Mouse (Mus musculus): ENCODE results near the gene Stat4.
"Not testable (repeated sequence)": the region's sequence is repeated elsewhere in the genome, so short reads cannot be mapped to it uniquely, and the experiment has no call there.

The Stat4 gene

GRCm38 (mm10) chr1:52034816-52035752, 48.1 kb downstream of the Stat4 start:
- no peak for DNase-seq (ENCODE audit: low read depth, low spot score)

- DNase-seq (ENCODE audit: low read depth, low spot score): no peak
Measured at GRCm38 (mm10) chr1:52039151-52039550, 52.2 kb downstream of the Stat4 start.

- no peak for DNase-seq (ENCODE audit: low read depth, low spot score)
Measured at GRCm38 (mm10) chr1:52039626-52040025, 52.7 kb downstream of the Stat4 start.

GRCm38 (mm10) chr1:52040366-52041061, 53.6 kb downstream of the Stat4 start:
- no peak for DNase-seq (ENCODE audit: low read depth, low spot score)

GRCm38 (mm10) chr1:52043191-52043590, 56.2 kb downstream of the Stat4 start:
- DNase-seq (ENCODE audit: low read depth, low spot score): no peak

GRCm38 (mm10) chr1:52046891-52047290, 59.9 kb downstream of the Stat4 start:
- DNase-seq (ENCODE audit: low read depth, low spot score): not testable (repeated sequence)

DNA sequence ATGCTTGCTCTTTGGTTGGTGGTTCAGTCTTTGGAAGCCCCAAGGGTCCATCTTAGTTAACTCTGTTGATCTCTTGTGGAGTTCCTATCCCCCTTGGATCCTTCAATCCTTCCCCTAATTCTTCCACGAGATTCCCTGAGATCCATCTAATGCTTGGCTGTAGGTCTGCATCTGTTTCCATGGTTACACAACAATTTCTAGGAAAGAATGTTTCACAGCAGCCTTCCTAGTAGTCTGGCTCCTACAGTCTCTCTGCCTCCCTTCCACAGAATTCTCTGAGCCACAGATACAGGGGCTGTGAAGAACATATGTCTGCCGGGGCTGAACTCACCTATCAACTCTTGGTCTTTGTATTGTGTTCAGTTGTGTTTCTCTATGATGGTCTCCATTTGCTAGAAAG, 61.8 kb downstream of the Stat4 start:
- peak; percentile 22 for DNase-seq (ENCODE audit: low read depth, low spot score)

GRCm38 (mm10) chr1:52049827-52050226, 62.9 kb downstream of the Stat4 start:
- DNase-seq (ENCODE audit: low read depth, low spot score): no peak

DNA sequence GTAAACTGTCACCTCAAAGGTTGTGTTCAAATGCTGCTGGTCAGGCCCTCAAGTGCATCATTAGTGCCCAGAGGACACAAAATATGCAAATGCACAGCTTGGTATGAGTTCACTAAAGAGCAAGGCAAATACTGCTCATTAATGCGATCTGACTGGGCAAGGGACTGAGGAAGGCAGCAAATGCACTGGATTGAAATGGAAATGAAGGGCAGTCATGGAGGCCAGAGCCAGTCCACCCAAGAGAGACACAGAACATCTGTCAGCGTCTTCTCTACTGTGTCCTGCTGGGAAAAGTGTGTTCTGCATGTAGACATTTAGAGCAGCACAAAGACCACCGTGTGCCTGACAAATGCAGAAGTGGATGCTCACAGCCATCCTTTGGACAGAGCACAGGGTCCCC, 64.6 kb downstream of the Stat4 start:
- no peak for DNase-seq (ENCODE audit: low read depth, low spot score)

DNA sequence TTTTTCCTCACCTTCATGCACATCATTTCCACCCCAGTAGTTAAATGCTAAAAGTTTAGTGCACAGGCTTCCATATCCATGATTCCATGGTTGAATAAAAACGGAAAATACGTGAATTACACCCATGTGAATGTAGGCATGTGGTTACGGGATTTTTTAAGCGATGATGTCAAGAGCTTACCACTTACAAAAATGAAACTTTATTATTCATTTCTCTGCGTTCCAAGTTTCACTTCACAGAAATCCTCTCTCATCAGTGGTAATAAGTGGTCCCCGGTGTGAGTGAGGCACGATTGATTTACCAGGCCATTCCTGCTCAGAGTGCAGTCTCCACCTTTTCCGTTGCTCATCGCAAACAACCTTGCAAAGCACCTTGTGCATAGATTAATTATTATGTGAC, 66.0 kb downstream of the Stat4 start:
- DNase-seq (ENCODE audit: low read depth, low spot score): no peak

DNA sequence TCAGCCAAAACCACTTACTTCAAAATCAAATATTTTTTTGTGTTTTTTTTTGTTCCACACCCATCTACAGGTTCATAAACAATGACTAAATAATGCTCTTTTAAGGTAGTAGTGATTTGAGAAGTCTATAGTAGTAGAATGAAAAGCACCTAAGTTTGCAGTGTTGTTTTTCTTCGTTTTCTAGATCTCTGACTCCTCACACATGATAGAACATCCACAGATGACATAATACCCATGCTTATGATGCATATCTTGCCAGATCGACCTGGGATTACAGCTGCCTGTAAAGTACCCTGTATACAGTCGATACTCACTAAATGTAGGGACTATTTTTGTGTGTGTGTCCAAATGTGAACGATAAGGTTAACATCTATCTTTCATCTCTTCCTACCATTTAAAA, 69.0 kb downstream of the Stat4 start:
- DNase-seq (ENCODE audit: low read depth, low spot score): no peak

GRCm38 (mm10) chr1:52057153-52057552, 70.2 kb downstream of the Stat4 start:
- no peak for DNase-seq (ENCODE audit: low read depth, low spot score)

- DNase-seq (ENCODE audit: low read depth, low spot score): no peak
Measured at GRCm38 (mm10) chr1:52066276-52066675, 79.3 kb downstream of the Stat4 start.

DNA sequence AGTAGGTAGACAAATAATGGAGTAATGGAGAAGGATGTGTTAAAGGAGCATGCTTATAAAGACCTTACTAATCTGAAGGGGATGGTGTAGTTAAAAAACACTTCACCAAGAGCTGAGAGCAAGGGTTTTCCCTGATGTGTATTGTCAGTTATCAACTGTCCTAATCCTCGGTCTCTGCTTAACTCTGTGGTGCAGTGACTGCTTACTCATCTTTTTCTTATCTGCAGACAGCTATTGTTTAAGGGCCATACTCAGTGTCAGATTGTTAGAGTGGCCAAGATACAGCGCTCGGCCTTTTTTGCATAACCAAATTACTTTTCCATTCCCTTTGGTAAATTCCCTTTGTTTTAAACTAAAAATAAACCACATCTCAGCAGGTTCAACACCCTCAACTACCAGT, 79.7 kb downstream of the Stat4 start:
- no peak for DNase-seq (ENCODE audit: low read depth, low spot score)

DNA sequence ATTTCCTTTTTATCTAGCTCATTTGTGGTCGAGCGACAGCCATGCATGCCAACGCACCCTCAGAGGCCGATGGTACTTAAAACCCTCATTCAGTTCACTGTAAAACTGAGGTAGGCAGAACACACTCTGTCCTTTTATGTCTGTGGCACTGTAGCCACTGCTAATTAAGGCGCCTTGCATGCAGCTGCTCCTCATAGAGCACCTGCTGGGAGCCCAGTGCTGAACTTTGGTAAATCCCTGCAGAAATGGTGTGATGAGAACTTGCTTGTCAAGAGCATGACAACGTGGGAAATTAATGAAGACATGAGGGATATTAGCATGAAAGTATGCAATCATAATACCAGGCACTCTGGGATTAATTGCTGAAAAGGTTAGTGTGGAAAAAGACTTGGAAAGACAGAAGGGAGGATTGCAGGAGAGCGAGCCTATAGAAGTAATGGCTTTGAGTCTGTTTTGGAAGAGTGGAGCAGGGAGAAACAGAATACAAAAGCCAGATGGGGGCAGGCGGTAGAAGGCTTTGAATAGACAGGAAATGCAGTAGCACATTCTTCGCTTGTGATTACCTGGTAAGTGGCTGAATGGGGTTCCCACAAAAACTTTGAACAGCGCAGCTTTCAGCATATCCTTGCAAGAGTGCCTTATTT, 92.9 kb downstream of the Stat4 start:
- DNase-seq (ENCODE audit: low read depth, low spot score): no peak

DNA sequence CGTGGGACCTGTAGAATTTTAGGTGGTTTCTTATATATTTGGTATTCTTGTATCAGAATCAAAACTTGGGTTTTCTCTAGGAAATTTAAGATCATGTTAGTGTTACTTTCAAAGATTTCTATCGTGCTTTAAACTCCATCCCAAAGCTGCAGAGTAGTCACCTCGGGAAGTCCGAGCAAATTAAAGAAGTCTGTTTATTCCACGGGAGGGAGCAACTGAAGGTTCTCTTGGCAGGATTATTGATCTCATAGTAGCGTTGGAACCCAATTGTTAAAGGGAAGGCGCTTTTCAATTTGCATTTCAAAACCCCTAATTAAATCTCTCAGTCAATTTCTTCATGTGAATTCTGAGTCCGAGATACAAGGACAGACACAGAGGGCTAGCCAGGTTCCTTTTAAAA, 93.4 kb downstream of the Stat4 start:
- no peak for DNase-seq (ENCODE audit: low read depth, low spot score)

GRCm38 (mm10) chr1:52086236-52086635, 99.3 kb downstream of the Stat4 start:
- no peak for DNase-seq (ENCODE audit: low read depth, low spot score)

DNA sequence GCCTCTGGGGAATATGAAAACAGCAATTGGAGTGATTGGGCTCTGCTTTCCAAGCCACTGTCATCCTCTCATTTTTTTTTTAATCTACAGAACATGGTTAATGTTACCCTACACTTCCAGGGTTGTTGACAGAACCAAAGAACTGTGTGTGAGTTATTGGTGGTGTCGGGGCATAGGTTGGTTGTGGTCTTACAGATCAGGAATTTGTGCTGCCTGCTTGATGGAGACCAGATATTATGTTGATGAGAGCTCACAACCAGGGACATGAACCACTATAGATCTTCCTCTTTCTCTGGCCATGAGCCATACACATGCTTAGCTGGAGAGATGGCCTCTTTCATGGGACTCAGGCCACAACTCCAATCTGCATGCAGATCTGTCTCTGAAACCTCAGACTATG, 100.2 kb downstream of the Stat4 start:
- no peak for DNase-seq (ENCODE audit: low read depth, low spot score)

GRCm38 (mm10) chr1:52088634-52089033, 101.7 kb downstream of the Stat4 start:
- DNase-seq (ENCODE audit: low read depth, low spot score): no peak

DNA sequence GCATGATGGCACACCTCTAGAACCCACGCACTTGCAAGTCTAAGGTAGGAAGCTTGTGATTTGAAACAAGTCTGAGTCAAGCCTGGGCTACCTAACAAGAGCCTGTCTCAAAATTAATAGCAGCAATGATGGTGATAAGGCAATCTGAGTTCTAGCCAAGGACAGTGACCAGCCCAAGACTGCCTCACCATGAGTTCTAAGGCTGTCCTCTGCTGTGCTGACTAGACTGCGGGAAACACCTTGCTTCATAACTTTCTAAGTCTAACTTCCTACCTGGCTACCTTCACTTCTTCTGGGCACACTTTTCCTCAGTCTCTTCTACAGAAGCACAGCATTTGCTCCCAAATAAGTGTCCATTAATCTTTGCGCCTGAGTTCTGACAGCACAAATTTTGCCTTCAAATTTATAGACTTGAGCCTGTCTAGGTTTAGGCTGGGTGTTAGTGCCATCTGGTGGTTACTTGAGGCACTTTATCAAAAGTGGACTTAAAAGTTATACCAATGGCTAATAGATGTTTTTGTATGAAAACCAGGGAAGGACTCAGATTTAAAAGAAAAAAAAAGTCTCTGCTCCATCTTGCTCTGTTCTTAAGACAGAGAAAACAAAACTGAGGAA, 111.8 kb downstream of the Stat4 start:
- no peak for DNase-seq (ENCODE audit: low read depth, low spot score)

DNA sequence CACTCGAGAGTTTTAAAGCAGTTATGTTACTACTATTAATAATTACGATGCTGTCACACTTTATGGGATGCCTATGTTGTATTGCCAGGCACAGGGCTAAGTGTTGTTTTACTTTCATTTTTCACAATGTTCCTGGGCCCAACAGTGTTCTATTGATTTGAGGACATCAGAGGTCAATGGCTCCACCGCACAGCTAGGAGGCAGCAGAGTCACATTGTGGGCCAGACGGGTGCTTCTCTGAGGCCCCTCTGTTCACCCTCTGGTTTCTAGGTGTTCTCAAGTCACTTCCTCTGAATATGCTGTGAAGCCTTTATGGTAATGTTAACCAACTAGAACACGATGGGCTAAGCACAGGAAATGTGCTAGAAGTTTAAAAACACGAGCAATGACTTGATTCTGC, 113.5 kb downstream of the Stat4 start:
- no peak for DNase-seq (ENCODE audit: low read depth, low spot score)

DNA sequence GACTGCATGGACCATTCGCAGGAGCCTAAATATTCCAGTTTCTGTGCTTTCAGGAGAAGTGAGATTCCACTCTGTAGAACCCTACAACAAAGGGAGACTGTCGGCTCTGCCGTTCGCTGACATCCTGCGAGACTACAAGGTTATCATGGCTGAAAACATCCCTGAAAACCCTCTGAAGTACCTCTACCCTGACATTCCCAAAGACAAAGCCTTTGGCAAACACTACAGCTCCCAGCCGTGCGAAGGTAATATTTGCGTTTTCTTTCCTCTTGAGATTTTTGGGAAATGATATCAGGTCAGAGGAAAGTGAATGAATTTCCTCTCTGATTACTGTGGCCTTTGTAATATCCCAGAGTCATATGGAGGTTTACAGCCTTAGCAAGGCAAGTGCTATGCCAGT, 115.8 kb downstream of the Stat4 start:
- no peak for DNase-seq (ENCODE audit: low read depth, low spot score)
